Mouse (Mus musculus): Measurements from ENCODE around the gene Ddx49. TPM values are rescaled to one million over a fixed set of nuclear protein-coding genes. Genes with fewer than 3 reads are reported as not detected.

Ddx49 gene
- polyA plus RNA-seq, 1 experiment, result 33.4 TPM

- no peak overlapping the region for H3K4me3 ChIP-seq (replicated peaks; ENCODE audit: control insufficient read depth, low read depth, low read length)
- TF ChIP-seq POLR2A (IDR thresholded peaks at IDR 0.05; ENCODE audit: borderline replicate concordance, control insufficient read depth, low read depth, low read length) (no peak), CTCF (IDR thresholded peaks at IDR 0.05; ENCODE audit: control insufficient read depth, insufficient read depth, low read length) (no peak)
- WGBS, result 87% methylated on average over 6 of the region's 6 CpGs
- H3K4me1 ChIP-seq (ENCODE audit: control insufficient read depth, insufficient read depth, low read length), result peaks cover 2% of the 10 kb centered on the region
- H3K27ac ChIP-seq (ENCODE audit: control insufficient read depth, insufficient read depth, low read depth, low read length, poor library complexity), result no peak overlapping the region
Observed at GRCm38 (mm10) chr8:70246622-70247021, 55.7 kb downstream of the Ddx49 start.

Other genes starting within 250 kb of the Ddx49 start
- 1.6 and 2.8 TPM in 2 replicates for gene Tm6sf2, start 229.6 kb downstream of the Ddx49 start, polyA plus RNA-seq (2011; ENCODE audit: insufficient read depth, insufficient read length, low replicate concordance, missing spikeins)
- not detected in 2 replicates for gene Hapln4, start 219.0 kb downstream of the Ddx49 start, polyA plus RNA-seq (2011; ENCODE audit: insufficient read depth, insufficient read length, low replicate concordance, missing spikeins)
- 0.13 and 0.50 TPM in 2 replicates for gene Ncan, start 181.6 kb downstream of the Ddx49 start, polyA plus RNA-seq (2011; ENCODE audit: insufficient read depth, insufficient read length, low replicate concordance, missing spikeins)
- 16.1 and 29.5 TPM in 2 replicates for gene Nr2c2ap, start 171.2 kb downstream of the Ddx49 start, polyA plus RNA-seq (2011; ENCODE audit: insufficient read depth, insufficient read length, low replicate concordance, missing spikeins)
- gene Rfxank, start 163.3 kb downstream of the Ddx49 start, polyA plus RNA-seq (2011; ENCODE audit: insufficient read depth, insufficient read length, low replicate concordance, missing spikeins), result 7.0 and 14.4 TPM in 2 replicates
- 13.9 and 33.6 TPM in 2 replicates for gene Borcs8, start 163.0 kb downstream of the Ddx49 start, polyA plus RNA-seq (2011; ENCODE audit: insufficient read depth, insufficient read length, low replicate concordance, missing spikeins)
- 1.3 and 2.7 TPM in 2 replicates for gene Mef2b, start 162.8 kb downstream of the Ddx49 start, polyA plus RNA-seq (2011; ENCODE audit: insufficient read depth, insufficient read length, low replicate concordance, missing spikeins)
- 10.8 and 22.0 TPM in 2 replicates for gene Tmem161a, start 130.1 kb downstream of the Ddx49 start, polyA plus RNA-seq (2011; ENCODE audit: insufficient read depth, insufficient read length, low replicate concordance, missing spikeins)
- gene Slc25a42, start 90.2 kb downstream of the Ddx49 start, polyA plus RNA-seq (2011; ENCODE audit: insufficient read depth, insufficient read length, low replicate concordance, missing spikeins), result 7.1 and 10.9 TPM in 2 replicates
- 89.1 and 192 TPM in 2 replicates for gene Sugp2, start 68.3 kb downstream of the Ddx49 start, polyA plus RNA-seq (2011; ENCODE audit: insufficient read depth, insufficient read length, low replicate concordance, missing spikeins)
- 2.9 and 9.8 TPM in 2 replicates for gene Armc6, start 68.0 kb downstream of the Ddx49 start, polyA plus RNA-seq (2011; ENCODE audit: insufficient read depth, insufficient read length, low replicate concordance, missing spikeins)
- gene Homer3, start 19.7 kb downstream of the Ddx49 start, polyA plus RNA-seq (2011; ENCODE audit: insufficient read depth, insufficient read length, low replicate concordance, missing spikeins), result 12.1 and 25.6 TPM in 2 replicates
- 85.8 and 91.7 TPM in 2 replicates for gene Cope, start within 50 bp of the Ddx49 start, polyA plus RNA-seq (2011; ENCODE audit: insufficient read depth, insufficient read length, low replicate concordance, missing spikeins)
- gene Cers1, start 13.3 kb upstream of the Ddx49 start, polyA plus RNA-seq (2011; ENCODE audit: insufficient read depth, insufficient read length, low replicate concordance, missing spikeins), result not detected in 2 replicates
- not detected in 2 replicates for gene Gdf1, start 27.3 kb upstream of the Ddx49 start, polyA plus RNA-seq (2011; ENCODE audit: insufficient read depth, insufficient read length, low replicate concordance, missing spikeins)
- 20.2 and 39.1 TPM in 2 replicates for gene Upf1, start 50.8 kb upstream of the Ddx49 start, polyA plus RNA-seq (2011; ENCODE audit: insufficient read depth, insufficient read length, low replicate concordance, missing spikeins)
- gene Comp, start 71.1 kb upstream of the Ddx49 start, polyA plus RNA-seq (2011; ENCODE audit: insufficient read depth, insufficient read length, low replicate concordance, missing spikeins), result 19.6 TPM in 1 of 2 replicates, not detected in the other
- gene Crtc1, start 137.1 kb upstream of the Ddx49 start, polyA plus RNA-seq (2011; ENCODE audit: insufficient read depth, insufficient read length, low replicate concordance, missing spikeins), result 5.0 and 6.1 TPM in 2 replicates
- gene Klhl26, start 174.5 kb upstream of the Ddx49 start, polyA plus RNA-seq (2011; ENCODE audit: insufficient read depth, insufficient read length, low replicate concordance, missing spikeins), result 7.1 and 11.0 TPM in 2 replicates
- 1.3 TPM in 1 of 2 replicates, not detected in the other for gene Tmem59l, start 184.9 kb upstream of the Ddx49 start, polyA plus RNA-seq (2011; ENCODE audit: insufficient read depth, insufficient read length, low replicate concordance, missing spikeins)
- 3.7 and 5.5 TPM in 2 replicates for gene Crlf1, start 190.7 kb upstream of the Ddx49 start, polyA plus RNA-seq (2011; ENCODE audit: insufficient read depth, insufficient read length, low replicate concordance, missing spikeins)
- 46.9 and 63.6 TPM in 2 replicates for gene Rex1bd, start 204.3 kb upstream of the Ddx49 start, polyA plus RNA-seq (2011; ENCODE audit: insufficient read depth, insufficient read length, low replicate concordance, missing spikeins)
- 961 and 1,100 TPM in 2 replicates for gene Uba52, start 208.3 kb upstream of the Ddx49 start, polyA plus RNA-seq (2011; ENCODE audit: insufficient read depth, insufficient read length, low replicate concordance, missing spikeins)
- 98.7 and 181 TPM in 2 replicates for gene Fkbp8, start 225.2 kb upstream of the Ddx49 start, polyA plus RNA-seq (2011; ENCODE audit: insufficient read depth, insufficient read length, low replicate concordance, missing spikeins)
- gene Kxd1, start 225.5 kb upstream of the Ddx49 start, polyA plus RNA-seq (2011; ENCODE audit: insufficient read depth, insufficient read length, low replicate concordance, missing spikeins), result 29.0 and 41.3 TPM in 2 replicates
- gene Ell, start 237.0 kb upstream of the Ddx49 start, polyA plus RNA-seq (2011; ENCODE audit: insufficient read depth, insufficient read length, low replicate concordance, missing spikeins), result 11.9 and 17.8 TPM in 2 replicates

Measured in bone marrow, adult 2 months (tissue).